Mouse (Mus musculus) liver, adult 2 months (tissue): ENCODE data around the gene Mmgt2.

Experiments
- CTCF ChIP-seq: fragments of 200-500 bp; IDR thresholded peaks from 2 replicates; pipeline ENCODE4 v1.5.1; 2011; ENCODE audit warnings: low read depth, low read length, control low read depth
- POLR2A ChIP-seq: fragments of 200-500 bp; IDR thresholded peaks from 2 replicates; pipeline ENCODE4 v1.6.1; 2011; ENCODE audit warnings: low read length, control low read depth; ENCODE audit not compliant: insufficient read depth; ENCODE audit errors: extremely low read depth

GRCm38 (mm10) chr11:62607170-62607951 lies 41.1 kb upstream of the Mmgt2 start:
- TF ChIP-seq POLR2A (no peak), CTCF (no peak)
